Mouse (Mus musculus): ENCODE data around the gene Ppm1g.

DNA sequence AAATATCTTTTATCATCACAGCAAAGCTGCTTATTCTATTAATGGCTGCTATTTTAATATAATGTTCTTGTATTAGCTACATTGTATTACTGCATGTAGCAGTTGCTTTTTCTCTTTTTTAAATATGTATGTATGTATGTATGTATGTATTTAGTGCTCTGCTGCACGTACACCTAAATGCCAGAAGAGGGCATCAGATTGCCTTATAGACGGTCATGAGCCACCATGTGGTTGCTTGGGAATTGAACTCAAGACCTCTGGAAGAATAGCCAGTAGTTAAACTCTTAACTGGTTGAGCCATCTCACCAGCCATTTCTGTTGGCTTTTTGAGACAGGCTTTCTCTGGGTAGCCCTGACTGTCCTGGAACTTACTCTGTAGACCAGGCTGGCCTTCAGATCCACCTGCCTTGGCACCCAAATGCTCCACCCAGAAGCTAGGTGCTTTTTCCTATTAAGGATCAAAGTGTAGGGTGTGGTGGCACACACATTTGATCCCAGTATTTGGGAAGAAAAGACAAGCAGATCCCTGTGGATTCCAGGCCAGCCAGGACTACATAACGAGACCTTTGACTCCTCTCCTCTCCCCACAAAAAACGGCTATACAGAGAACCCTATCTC is 32.2 kb downstream of the Ppm1g start:
- TF ChIP-seq POLR2A (IDR thresholded peaks at IDR 0.05; ENCODE audit: insufficient read length, low read depth) (no peak), MAX (IDR thresholded peaks at IDR 0.05; ENCODE audit: low read depth) (no peak), SRF (IDR thresholded peaks at IDR 0.05; ENCODE audit: control insufficient read depth, insufficient read length, low read depth) (no peak), E2F4 (IDR thresholded peaks at IDR 0.05; ENCODE audit: insufficient read depth) (no peak), POLR2AphosphoS2 (IDR thresholded peaks at IDR 0.05; ENCODE audit: insufficient read length, low read depth) (no peak), USF1 (IDR thresholded peaks at IDR 0.05; ENCODE audit: low read depth) (no peak), TCF12 (IDR thresholded peaks at IDR 0.05; ENCODE audit: insufficient read depth, poor library complexity, severe bottlenecking) (no peak), MYOD1 (IDR thresholded peaks at IDR 0.05; ENCODE audit: control insufficient read depth in 1 of 3, insufficient read length in 2 of 3, low read depth in 2 of 3) (no peak), CEBPB (IDR thresholded peaks at IDR 0.05; ENCODE audit: insufficient read depth, poor library complexity, severe bottlenecking) (no peak), TCF3 (IDR thresholded peaks at IDR 0.05; ENCODE audit: insufficient read length, low read depth) (no peak), REST (IDR thresholded peaks at IDR 0.05; ENCODE audit: insufficient read depth, insufficient read length) (no peak)

Measured in myocyte (in vitro differentiated cells).